Mouse (Mus musculus): ENCODE measurements at regions not wholly inside any gene's neighbourhood (a gene's known extent, or its start where the extent isn't known, plus 50 kb on each side); places are given as distances from the start of the nearest gene placed in this dataset.
"Not testable (repeated sequence)": the region's sequence is repeated elsewhere in the genome, so short reads cannot be mapped to it uniquely, and the experiment has no call there.

GRCm38 (mm10) chr13:5317941-5318856, 543.1 kb upstream of the Klf6 start:
- no peak for TF ChIP-seq CTCF (IDR thresholded peaks at IDR 0.05)
- DNase-seq (ENCODE audit: extremely low spot score in 1 of 2, low spot score in 2 of 2): no peak
- no peak overlapping the region for H3K4me3 ChIP-seq
- intact Hi-C loops (cut with DNase I): no loop called here
- no peak overlapping the region for H3K27ac ChIP-seq

- H3K27ac ChIP-seq: no peak overlapping the region
- intact Hi-C loops (cut with DNase I): no loop called here
- no peak for TF ChIP-seq CTCF (IDR thresholded peaks at IDR 0.05)
- no peak overlapping the region for H3K4me3 ChIP-seq
- no peak for DNase-seq (ENCODE audit: extremely low spot score in 1 of 2, low spot score in 2 of 2)
Measured at GRCm38 (mm10) chr13:5345712-5346111, 515.6 kb upstream of the Klf6 start.

GRCm38 (mm10) chr13:5347503-5348469, 513.5 kb upstream of the Klf6 start:
- peak overlapping the region; percentile 15; the same call in 1 of the 2 replicates for H3K27ac ChIP-seq
- no peak for DNase-seq (ENCODE audit: extremely low spot score in 1 of 2, low spot score in 2 of 2)
- no peak for TF ChIP-seq CTCF (IDR thresholded peaks at IDR 0.05)
- no peak overlapping the region for H3K4me3 ChIP-seq
- intact Hi-C loops (cut with DNase I): no loop called here

- Histone ChIP-seq H3K4me3 (no peak overlapping the region), H3K27ac (no peak overlapping the region)
- DNase-seq (ENCODE audit: extremely low spot score in 1 of 2, low spot score in 2 of 2): no peak
- TF ChIP-seq CTCF (IDR thresholded peaks at IDR 0.05): no peak
- intact Hi-C loops (cut with DNase I): no loop called here
Measured at GRCm38 (mm10) chr13:5367058-5367797, 494.1 kb upstream of the Klf6 start.

- intact Hi-C loops (cut with DNase I): no loop called here
- no peak overlapping the region for H3K27ac ChIP-seq
- H3K4me3 ChIP-seq: no peak overlapping the region
- no peak for TF ChIP-seq CTCF (IDR thresholded peaks at IDR 0.05)
- DNase-seq (ENCODE audit: extremely low spot score in 1 of 2, low spot score in 2 of 2): no peak
Measured at GRCm38 (mm10) chr13:5370007-5370406, 491.3 kb upstream of the Klf6 start.

GRCm38 (mm10) chr13:5373191-5373590, 488.1 kb upstream of the Klf6 start:
- intact Hi-C loops (cut with DNase I): no loop called here
- H3K4me3 ChIP-seq: no peak overlapping the region
- DNase-seq (ENCODE audit: extremely low spot score in 1 of 2, low spot score in 2 of 2): no peak
- TF ChIP-seq CTCF (IDR thresholded peaks at IDR 0.05): no peak
- no peak overlapping the region for H3K27ac ChIP-seq

GRCm38 (mm10) chr13:5408226-5408804, 453.0 kb upstream of the Klf6 start:
- DNase-seq (ENCODE audit: extremely low spot score in 1 of 2, low spot score in 2 of 2): no peak
- intact Hi-C loops (cut with DNase I): no loop called here
- TF ChIP-seq CTCF (IDR thresholded peaks at IDR 0.05): no peak

GRCm38 (mm10) chr13:5412052-5412451, 449.2 kb upstream of the Klf6 start:
- intact Hi-C loops (cut with DNase I): no loop called here
- DNase-seq (ENCODE audit: extremely low spot score in 1 of 2, low spot score in 2 of 2): no peak
- TF ChIP-seq CTCF (IDR thresholded peaks at IDR 0.05): no peak
- Histone ChIP-seq H3K4me3 (no peak overlapping the region), H3K27ac (no peak overlapping the region)

More at GRCm38 (mm10) chr13:5408226-5408804, 453.0 kb upstream of the Klf6 start:
- Histone ChIP-seq H3K27ac (no peak overlapping the region), H3K4me3 (no peak overlapping the region)

GRCm38 (mm10) chr13:5413009-5413408, 448.3 kb upstream of the Klf6 start:
- intact Hi-C loops (cut with DNase I); DNase-seq (ENCODE audit: extremely low spot score in 1 of 2, low spot score in 2 of 2); H3K4me3 ChIP-seq; H3K27ac ChIP-seq: not testable (repeated sequence)

GRCm38 (mm10) chr13:5424110-5424509, 437.2 kb upstream of the Klf6 start:
- intact Hi-C loops (cut with DNase I): no loop called here
- Histone ChIP-seq H3K27ac (no peak overlapping the region), H3K4me3 (no peak overlapping the region)
- no peak for TF ChIP-seq CTCF (IDR thresholded peaks at IDR 0.05)
- no peak for DNase-seq (ENCODE audit: extremely low spot score in 1 of 2, low spot score in 2 of 2)

Data from left cerebral cortex, adult 2 months (tissue).